Mouse (Mus musculus): ENCODE results near the gene Slc10a4. TPM values are rescaled to one million over a fixed set of nuclear protein-coding genes. Genes with fewer than 3 reads are reported as not detected.
A peak's percentile ranks its signal among the peaks of the same experiment; 100 is the strongest.

Slc10a4 gene
- polyA plus RNA-seq, 1 experiment = 1.6 TPM

DNA sequence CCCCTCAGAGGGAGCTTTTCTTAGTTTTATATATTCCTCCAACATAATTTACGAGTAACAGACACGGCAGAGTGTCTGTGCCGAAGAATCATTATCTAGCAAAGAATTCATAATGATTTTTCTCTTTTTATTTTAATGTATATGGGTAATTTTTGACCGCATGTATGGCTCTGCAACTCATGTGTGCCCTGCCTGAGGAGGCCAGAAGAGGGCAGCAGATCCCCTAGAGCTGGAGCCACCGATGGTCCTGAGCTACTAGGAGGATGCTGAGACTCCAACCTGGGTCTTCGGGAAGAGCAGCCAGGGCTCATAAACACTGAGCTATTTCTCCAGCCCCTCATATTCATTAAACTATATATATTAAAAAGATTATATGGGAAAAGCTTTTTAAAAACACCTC is 49.8 kb downstream of the Slc10a4 start:
- no peak overlapping the region for H3K27ac ChIP-seq (ENCODE audit: insufficient read depth, low read depth, low read length)
- 92% methylated on average over 6 of the region's 6 CpGs for WGBS
- TF ChIP-seq POLR2A (IDR thresholded peaks at IDR 0.05; ENCODE audit: low read depth, low read length) = no peak
- TF ChIP-seq CTCF (IDR thresholded peaks at IDR 0.05; ENCODE audit: extremely low read depth, insufficient read length, insufficient replicate concordance, low read depth, low read length) = peak; percentile 49; the same call in 1 of the 2 replicates
- peaks cover 79% of the 10 kb centered on the region for H3K36me3 ChIP-seq (ENCODE audit: control insufficient read depth, insufficient read depth, low read length)
- no peak overlapping the region for H3K4me3 ChIP-seq (ENCODE audit: low read depth, low read length)
- no peaks in the 10 kb centered on the region for H3K27me3 ChIP-seq (ENCODE audit: control insufficient read depth, insufficient read depth, low read length)
- H3K4me1 ChIP-seq (ENCODE audit: control insufficient read depth, insufficient read depth, insufficient read length, low read length) = no peaks in the 10 kb centered on the region

DNA sequence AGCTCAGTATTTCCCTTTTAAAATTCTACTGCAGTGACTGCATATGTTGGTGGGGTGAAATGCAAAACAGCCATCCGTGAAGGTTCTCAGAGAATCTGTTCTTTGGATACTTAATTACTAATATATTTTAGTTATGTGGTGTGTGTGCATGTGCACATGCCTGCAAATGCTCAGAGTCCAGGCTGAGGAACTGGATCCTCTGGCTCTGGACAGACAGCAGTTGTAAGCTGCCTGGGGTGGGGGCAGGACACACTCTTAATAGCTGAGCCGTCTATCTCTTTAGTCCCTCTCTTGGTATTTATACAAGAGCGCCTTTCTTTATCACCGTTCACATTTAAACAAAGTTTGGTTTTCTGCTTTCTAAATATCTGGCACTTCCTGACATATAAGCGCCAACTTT is 50.3 kb downstream of the Slc10a4 start:
- 94% methylated on average over 5 of the region's 5 CpGs for WGBS
- H3K4me3 ChIP-seq (ENCODE audit: low read depth, low read length) = no peak overlapping the region

GRCm38 (mm10) chr5:73061506-73062155 is 54.9 kb downstream of the Slc10a4 start:
- Histone ChIP-seq H3K27ac (ENCODE audit: insufficient read depth, low read depth, low read length) (no peak overlapping the region), H3K4me1 (ENCODE audit: control insufficient read depth, insufficient read depth, insufficient read length, low read length) (no peaks in the 10 kb centered on the region), H3K4me3 (ENCODE audit: low read depth, low read length) (no peak overlapping the region), H3K36me3 (ENCODE audit: control insufficient read depth, insufficient read depth, low read length) (peaks cover 69% of the 10 kb centered on the region), H3K27me3 (ENCODE audit: control insufficient read depth, insufficient read depth, low read length) (no peaks in the 10 kb centered on the region)
- 88% methylated on average over 11 of the region's 11 CpGs for WGBS
- TF ChIP-seq POLR2A (IDR thresholded peaks at IDR 0.05; ENCODE audit: low read depth, low read length) (no peak), CTCF (IDR thresholded peaks at IDR 0.05; ENCODE audit: extremely low read depth, insufficient read length, insufficient replicate concordance, low read depth, low read length) (no peak)

More for the DNA sequence above, 50.3 kb downstream of the Slc10a4 start:
- Histone ChIP-seq H3K27ac (ENCODE audit: insufficient read depth, low read depth, low read length) (no peak overlapping the region), H3K27me3 (ENCODE audit: control insufficient read depth, insufficient read depth, low read length) (no peaks in the 10 kb centered on the region), H3K36me3 (ENCODE audit: control insufficient read depth, insufficient read depth, low read length) (peaks cover 80% of the 10 kb centered on the region), H3K4me1 (ENCODE audit: control insufficient read depth, insufficient read depth, insufficient read length, low read length) (no peaks in the 10 kb centered on the region)
- no peak for TF ChIP-seq CTCF (IDR thresholded peaks at IDR 0.05; ENCODE audit: extremely low read depth, insufficient read length, insufficient replicate concordance, low read depth, low read length)

Other genes with a start within 250 kb of the Slc10a4 start
- gene Tec, start 138.4 kb upstream of the Slc10a4 start, polyA plus RNA-seq (2012; rRNA removed) = 0.85 and 7.1 TPM in 2 replicates
- 9.1 and 16.9 TPM in 2 replicates for gene Slain2, start 92.6 kb upstream of the Slc10a4 start, polyA plus RNA-seq (2012; rRNA removed)
- not detected in 2 replicates for gene Gm10135, start 32.2 kb upstream of the Slc10a4 start, polyA plus RNA-seq (2012; rRNA removed)
- 44.6 and 104 TPM in 2 replicates for gene Fryl, start 249.7 kb downstream of the Slc10a4 start, polyA plus RNA-seq (2012; rRNA removed)